Mouse (Mus musculus): ENCODE results near the gene Hdac1.

- TF ChIP-seq CTCF (conservative IDR thresholded peaks at IDR 0.05; ENCODE audit: insufficient read depth, insufficient read length, low read depth, low read length): no peak
- no peak for TF ChIP-seq POLR2A (IDR thresholded peaks at IDR 0.05; ENCODE audit: low read depth, low read length)
Measured at GRCm38 (mm10) chr4:129507434-129508236, 34.9 kb downstream of the Hdac1 start.
